Mouse (Mus musculus): Measurements from ENCODE around the gene Pgm5. TPM values are rescaled to one million over a fixed set of nuclear protein-coding genes. Genes with fewer than 3 reads are reported as not detected.
A peak's percentile ranks its signal among the peaks of the same experiment; 100 is the strongest.

Gene Pgm5
- polyA plus RNA-seq, 1 experiment from 2014 or later, result 0.20 TPM

DNA sequence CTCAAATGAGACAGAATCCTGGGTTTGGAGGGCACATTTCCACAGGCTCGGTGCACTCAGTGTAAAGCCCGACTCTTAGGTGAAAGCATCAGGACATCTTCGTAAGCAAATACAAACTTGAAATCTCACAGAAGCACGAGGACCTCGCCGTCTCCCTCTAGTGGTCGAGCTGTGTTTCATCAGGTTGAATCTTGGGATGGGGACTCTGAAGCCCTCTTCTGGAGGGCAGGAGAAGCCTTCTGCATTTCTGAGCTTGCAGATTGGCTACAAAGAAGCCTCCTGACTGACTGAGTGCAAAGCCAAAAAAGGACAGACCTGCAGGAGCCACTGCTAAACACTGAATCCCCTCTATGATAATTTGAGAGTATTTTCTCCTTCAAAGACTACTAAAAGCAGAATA, 227.1 kb downstream of the Pgm5 start:
- 9% methylated on average over 7 of the region's 7 CpGs for WGBS
- Histone ChIP-seq H3K4me3 (no peak overlapping the region), H3K4me2 (replicated peaks) (no peak overlapping the region), H3K27me3 (no peaks in the 10 kb centered on the region), H3K9me3 (no peaks in the 10 kb centered on the region), H3K4me1 (no peaks in the 10 kb centered on the region), H3K27ac (replicated peaks) (no peak overlapping the region), H3K36me3 (no peaks in the 10 kb centered on the region), H3K9ac (replicated peaks) (no peak overlapping the region)
- 0 out of 2 replicates have a peak, but pooled peaks have one; percentile 43 for ATAC-seq (replicated peaks)

Other genes starting within 250 kb of the Pgm5 start
- gene Tmem252, start 187.8 kb downstream of the Pgm5 start, polyA plus RNA-seq (2015; fragmentation: Nextera tagmentation; extraction: Ambion mirVana), result 0.87 and 1.4 TPM in 2 replicates
- gene Gm10053, start 13.8 kb upstream of the Pgm5 start, polyA plus RNA-seq (2015; fragmentation: Nextera tagmentation; extraction: Ambion mirVana), result 212 and 213 TPM in 2 replicates
- not detected in 2 replicates for gene Foxd4, start 39.3 kb upstream of the Pgm5 start, polyA plus RNA-seq (2015; fragmentation: Nextera tagmentation; extraction: Ambion mirVana)
- 16.0 and 18.5 TPM in 2 replicates for gene Cbwd1, start 99.8 kb upstream of the Pgm5 start, polyA plus RNA-seq (2015; fragmentation: Nextera tagmentation; extraction: Ambion mirVana)
- gene Dock8, start 137.7 kb upstream of the Pgm5 start, polyA plus RNA-seq (2015; fragmentation: Nextera tagmentation; extraction: Ambion mirVana), result 1.1 and 1.4 TPM in 2 replicates

Data from forebrain, embryonic 15.5 days (tissue).